Mouse (Mus musculus): ENCODE results near the gene Olfr1414. TPM values are rescaled to one million over a fixed set of nuclear protein-coding genes. Genes with fewer than 3 reads are reported as not detected.

The Olfr1414 gene
- polyA plus RNA-seq, 1 experiment = not detected

- peak; percentile 97 for DNase-seq (ENCODE audit: low read depth)
- peak; percentile 56 for TF ChIP-seq POLR2A (IDR thresholded peaks at IDR 0.05; ENCODE audit: borderline replicate concordance, extremely low read depth, insufficient read depth, insufficient read length, poor library complexity, severe bottlenecking)
- TF ChIP-seq CTCF (IDR thresholded peaks at IDR 0.05; ENCODE audit: borderline replicate concordance, extremely low read depth, insufficient read depth, insufficient read length) = no peak
Measured at GRCm38 (mm10) chr1:92473165-92474041, 45.1 kb downstream of the Olfr1414 start, which contains the start of gene Ndufa10. TSS of gene Ndufa10 (minus strand) at chr1:92473860.

- TF ChIP-seq CTCF (IDR thresholded peaks at IDR 0.05; ENCODE audit: borderline replicate concordance, extremely low read depth, insufficient read depth, insufficient read length) = no peak
- TF ChIP-seq POLR2A (IDR thresholded peaks at IDR 0.05; ENCODE audit: borderline replicate concordance, extremely low read depth, insufficient read depth, insufficient read length, poor library complexity, severe bottlenecking) = no peak
- no peak for DNase-seq (ENCODE audit: low read depth)
Measured at GRCm38 (mm10) chr1:92468891-92469290, 49.6 kb downstream of the Olfr1414 start.

GRCm38 (mm10) chr1:92458416-92458815, 60.0 kb downstream of the Olfr1414 start:
- no peak for TF ChIP-seq CTCF (IDR thresholded peaks at IDR 0.05; ENCODE audit: borderline replicate concordance, extremely low read depth, insufficient read depth, insufficient read length)
- no peak for TF ChIP-seq POLR2A (IDR thresholded peaks at IDR 0.05; ENCODE audit: borderline replicate concordance, extremely low read depth, insufficient read depth, insufficient read length, poor library complexity, severe bottlenecking)
- DNase-seq (ENCODE audit: low read depth) = no peak

GRCm38 (mm10) chr1:92457758-92458157, 60.7 kb downstream of the Olfr1414 start:
- no peak for TF ChIP-seq POLR2A (IDR thresholded peaks at IDR 0.05; ENCODE audit: borderline replicate concordance, extremely low read depth, insufficient read depth, insufficient read length, poor library complexity, severe bottlenecking)
- TF ChIP-seq CTCF (IDR thresholded peaks at IDR 0.05; ENCODE audit: borderline replicate concordance, extremely low read depth, insufficient read depth, insufficient read length) = no peak
- no peak for DNase-seq (ENCODE audit: low read depth)

Other genes with a start within 250 kb of the Olfr1414 start
- gene Ndufa10, start 44.8 kb downstream of the Olfr1414 start, polyA plus RNA-seq (2012; rRNA removed) = 116 and 117 TPM in 2 replicates
- gene Olfr1416, start 33.5 kb downstream of the Olfr1414 start, polyA plus RNA-seq (2012; rRNA removed) = not detected in 2 replicates
- gene Olfr1415, start 22.6 kb downstream of the Olfr1414 start, polyA plus RNA-seq (2012; rRNA removed) = not detected in 2 replicates
- not detected in 2 replicates for gene Olfr1413, start 52.7 kb upstream of the Olfr1414 start, polyA plus RNA-seq (2012; rRNA removed)
- gene Olfr1412, start 67.1 kb upstream of the Olfr1414 start, polyA plus RNA-seq (2012; rRNA removed) = not detected in 2 replicates
- gene Olfr1411, start 75.8 kb upstream of the Olfr1414 start, polyA plus RNA-seq (2012; rRNA removed) = not detected in 2 replicates
- gene Olfr1410, start 87.1 kb upstream of the Olfr1414 start, polyA plus RNA-seq (2012; rRNA removed) = not detected in 2 replicates
- not detected in 2 replicates for gene Olfr12, start 99.1 kb upstream of the Olfr1414 start, polyA plus RNA-seq (2012; rRNA removed)
- gene Cops9, start 123.3 kb upstream of the Olfr1414 start, polyA plus RNA-seq (2012; rRNA removed) = 262 and 380 TPM in 2 replicates
- gene Otos, start 130.2 kb upstream of the Olfr1414 start, polyA plus RNA-seq (2012; rRNA removed) = 0.11 and 0.14 TPM in 2 replicates

Data from brain, embryonic 14.5 days (tissue).